Mouse (Mus musculus) monocyte, adult 2 months (primary cell): ENCODE results near the gene Ankrd17.

Experiments
- DNase-seq, 2 experiments: peaks; one replicate each; pipeline ENCODE4 v3.0.0; 2022; ENCODE audit warnings: low spot score in 2 of 2, low read depth in 1 of 2

The Ankrd17 gene

DNA sequence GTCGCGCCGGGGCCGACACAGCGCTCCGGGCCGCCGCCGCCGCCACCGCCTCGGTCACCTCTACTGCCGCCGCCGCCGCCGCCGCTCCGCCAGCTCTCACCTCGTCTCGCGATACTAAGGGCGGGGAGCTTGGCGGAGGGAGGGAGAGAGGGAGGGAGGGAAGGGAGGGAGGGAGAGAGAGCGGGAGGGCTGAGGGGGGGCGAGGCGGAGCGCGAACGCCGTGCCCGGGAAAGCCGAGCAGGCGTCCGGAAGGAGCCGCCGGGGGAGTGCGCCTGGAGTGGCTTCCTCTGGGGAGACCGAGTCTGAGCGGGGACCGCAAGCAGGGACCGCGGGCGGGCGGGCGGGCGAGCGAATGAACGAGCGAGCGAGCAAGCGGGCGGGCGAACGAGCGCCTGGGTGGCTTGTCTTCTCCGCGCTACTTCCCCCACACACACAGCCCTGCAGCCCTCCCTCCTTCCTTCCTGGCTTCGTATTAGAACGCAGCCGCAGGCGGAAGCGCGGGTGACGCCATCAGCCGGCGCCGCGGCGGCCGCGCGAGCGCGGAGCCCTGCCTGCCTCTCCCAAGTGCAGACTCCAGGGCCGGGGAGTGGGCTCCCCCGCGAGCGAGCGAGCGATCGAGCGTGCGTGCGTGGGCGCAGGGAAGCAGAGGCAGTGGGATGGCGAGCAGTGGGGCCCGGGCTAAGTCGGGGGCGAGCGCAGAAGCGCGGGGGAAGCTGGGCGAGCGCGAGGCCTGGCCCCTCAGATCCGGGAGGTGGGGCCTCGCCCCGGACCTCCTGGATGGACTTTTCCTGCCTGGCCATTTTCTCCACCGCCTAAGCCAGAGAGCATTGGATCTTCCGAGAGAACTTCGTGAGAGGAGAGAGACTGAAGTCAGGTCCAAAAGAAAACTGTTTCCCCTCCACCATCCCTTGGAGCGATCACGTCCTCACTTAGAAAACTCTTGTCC lies at the start of gene Ankrd17:
Gene Ankrd17 (minus strand): TSS at position 457 of the 946 bp plus-strand sequence.
- DNase-seq = peak; percentile 56 to 84

DNA sequence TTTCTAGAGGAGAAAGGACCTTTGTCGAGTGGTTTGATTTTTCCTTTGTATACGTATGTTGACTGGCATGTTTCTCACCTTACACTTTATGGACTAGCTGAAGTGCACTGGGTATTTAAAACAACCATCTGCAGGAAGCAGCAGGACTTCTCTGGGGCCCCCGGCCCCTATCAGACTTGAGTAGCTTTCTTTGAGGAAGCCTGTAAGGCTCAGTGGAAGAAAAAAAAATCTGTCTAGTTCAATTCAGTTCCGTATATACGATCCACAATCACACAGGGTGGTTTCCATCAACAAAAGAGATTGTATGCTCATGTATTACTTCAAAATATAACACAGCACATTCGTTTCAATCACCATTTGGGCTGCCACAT lies 48.5 kb upstream of the Ankrd17 start:
- no peak for DNase-seq

DNA sequence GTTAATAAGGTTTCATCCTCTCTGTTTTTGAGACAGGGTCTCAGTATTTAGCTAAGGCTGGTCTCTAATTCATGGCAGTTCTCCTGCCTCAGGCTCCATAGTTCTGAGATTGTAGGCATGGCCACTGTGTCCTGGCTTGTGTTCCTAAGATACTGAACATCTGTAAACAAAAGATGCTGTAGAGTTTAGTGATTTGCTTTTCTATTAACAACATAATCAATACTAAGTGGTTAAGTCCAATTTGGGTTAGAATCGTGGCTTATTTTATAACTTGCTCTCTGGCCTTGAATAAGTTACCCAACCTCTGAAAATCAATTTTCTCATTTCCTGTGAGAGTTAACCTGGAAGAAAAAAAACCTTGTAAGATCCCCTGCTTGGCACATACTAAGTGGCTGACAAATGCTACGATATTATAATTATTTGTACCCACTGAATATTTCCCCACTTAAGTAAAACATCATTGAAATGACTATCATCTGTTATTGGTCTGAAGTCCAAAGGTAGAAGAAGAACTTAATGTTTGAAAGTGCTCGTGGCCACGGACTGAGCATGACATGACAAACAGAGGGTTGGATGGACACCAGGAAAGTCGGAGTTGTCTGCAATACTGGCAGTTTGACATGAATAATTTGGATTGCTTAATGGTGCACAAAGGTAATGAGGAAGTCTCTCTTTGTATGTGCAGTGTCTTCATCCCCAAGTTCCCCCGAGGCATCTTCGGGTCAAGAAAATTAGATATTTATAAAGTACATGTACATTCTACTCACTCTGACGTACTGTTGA lies 48.0 kb upstream of the Ankrd17 start:
- no peak for DNase-seq

DNA sequence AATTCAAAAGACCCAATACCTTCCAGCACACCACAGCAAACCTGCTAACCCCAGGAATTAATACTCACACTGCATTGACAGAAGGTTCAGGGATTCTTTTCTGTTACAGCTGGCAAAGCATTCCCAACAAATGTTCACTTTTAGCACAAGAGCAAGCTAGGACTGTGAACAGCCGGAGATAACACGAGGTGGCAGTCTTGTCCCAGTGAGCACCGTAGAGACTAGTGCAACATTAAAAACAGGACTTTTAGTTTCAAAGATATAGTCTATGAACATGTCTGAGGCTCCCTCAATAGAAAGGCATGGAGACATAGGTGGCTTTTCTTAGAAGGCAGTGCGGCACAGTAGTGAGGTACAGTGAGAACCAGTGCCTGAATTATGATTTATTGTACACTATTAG lies 38.8 kb upstream of the Ankrd17 start:
- no peak for DNase-seq

DNA sequence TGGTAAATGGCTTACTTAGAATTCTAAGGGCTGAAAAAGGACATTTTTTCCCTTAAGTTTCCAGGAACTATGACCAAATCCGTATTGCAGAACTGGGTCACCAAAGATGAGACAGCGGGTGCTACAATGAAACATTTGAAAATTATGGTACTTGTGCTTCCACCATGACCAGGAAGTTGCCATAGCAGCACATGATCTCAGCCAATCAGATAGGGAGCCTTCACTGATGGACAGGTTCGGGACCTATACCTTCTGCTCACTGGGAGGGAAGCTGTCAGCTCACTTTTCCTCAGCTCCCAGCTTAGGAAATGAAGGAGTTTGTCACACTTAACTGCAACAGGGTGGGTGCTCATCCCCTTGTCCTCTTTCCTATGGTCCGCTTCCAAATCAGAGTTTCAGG lies 30.4 kb upstream of the Ankrd17 start:
- DNase-seq = no peak

DNA sequence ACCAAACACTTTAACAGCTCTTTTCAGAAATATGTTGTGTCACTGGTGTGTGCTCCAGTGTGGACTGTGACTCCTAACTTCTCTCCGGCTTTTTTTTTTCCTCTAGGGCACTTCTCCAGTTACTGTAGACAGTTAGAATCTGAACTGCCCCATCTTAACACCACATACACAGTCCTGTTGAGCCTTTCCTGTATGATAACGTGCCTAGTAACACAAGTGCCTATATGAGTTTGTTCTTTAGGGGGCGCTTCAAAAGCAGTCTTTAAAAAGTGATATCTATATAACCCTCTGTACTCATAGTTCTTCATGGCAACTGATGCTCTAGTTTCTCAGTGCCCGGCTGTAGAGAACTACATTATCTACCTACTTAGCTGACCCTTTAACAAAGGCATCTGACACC lies 27.9 kb upstream of the Ankrd17 start:
- no peak for DNase-seq

DNA sequence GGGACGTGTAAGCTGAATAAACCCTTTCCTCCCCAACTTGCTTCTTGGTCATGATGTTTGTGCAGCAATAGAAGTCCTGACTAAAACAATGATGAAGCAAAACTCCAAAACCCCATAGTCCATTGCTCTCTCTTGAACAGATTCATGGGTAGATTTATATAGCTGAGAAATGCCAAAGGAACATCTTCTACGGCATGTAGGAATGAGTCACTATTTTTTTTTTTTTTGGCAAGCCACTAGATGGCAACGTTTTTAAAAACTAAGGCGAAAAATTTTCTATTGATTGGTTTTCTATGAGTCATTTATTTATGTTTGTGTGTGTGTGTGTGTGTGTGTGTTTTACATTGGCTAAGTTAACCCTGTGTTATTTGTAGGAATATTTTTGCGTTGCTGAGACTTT lies 27.4 kb upstream of the Ankrd17 start:
- no peak for DNase-seq

DNA sequence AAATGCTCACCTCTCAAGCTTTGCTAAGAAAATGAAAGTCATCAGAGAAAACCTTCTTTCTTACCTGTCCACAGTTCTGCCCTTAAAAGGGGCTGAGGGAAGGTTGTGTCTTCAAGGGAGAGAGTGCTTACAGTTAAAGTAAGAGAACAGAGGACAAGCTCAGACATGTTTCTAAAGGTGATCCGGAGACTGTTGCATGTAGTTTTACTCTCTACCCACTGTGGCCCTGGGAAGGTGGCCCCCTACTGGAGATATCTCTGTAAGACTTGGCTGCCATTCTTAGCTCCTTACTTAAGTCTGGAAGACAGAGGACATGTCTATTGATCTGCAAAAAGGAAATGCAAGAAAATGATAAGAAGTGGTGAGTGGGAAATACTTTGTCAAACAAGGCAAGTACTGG lies 16.7 kb upstream of the Ankrd17 start:
- DNase-seq = no peak

DNA sequence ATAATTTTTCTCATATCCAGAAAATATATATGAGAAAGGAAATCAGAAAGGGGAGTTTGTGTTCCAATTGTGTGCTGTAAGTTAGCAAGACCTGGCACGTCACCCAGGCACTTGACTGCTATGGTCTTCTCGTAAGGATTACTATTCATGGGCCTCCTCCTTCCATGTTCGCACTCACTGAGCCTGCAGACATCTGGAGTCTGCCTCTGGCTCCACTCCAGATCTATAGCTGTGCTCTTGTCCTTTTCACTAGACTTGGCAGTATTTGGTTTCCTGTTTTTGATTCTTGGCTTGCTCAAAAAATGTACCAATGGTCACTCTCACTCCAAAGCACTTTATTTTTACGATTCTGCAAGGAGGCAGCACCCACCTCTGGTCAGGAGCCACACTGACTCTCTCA lies 15.1 kb upstream of the Ankrd17 start:
- no peak for DNase-seq

DNA sequence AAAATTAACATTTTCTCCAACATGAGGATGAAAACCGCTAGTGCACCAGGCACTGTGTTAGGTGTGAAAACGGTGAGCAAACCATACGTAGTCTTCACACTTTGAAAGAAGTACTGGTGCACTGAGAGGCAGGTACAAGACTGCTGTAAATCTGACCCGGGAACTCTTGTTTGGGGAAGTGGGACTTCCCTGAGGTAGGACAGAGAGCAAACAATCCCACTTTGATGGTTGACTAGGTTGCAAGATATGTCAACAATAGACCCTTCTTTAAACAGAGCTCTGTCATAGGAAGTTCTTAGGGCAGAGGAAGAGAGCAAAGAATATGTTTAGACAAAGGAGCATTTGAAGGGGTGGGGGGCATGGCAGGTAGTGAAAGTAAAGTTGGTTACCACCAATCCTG lies 7.3 kb upstream of the Ankrd17 start:
- DNase-seq = no peak

DNA sequence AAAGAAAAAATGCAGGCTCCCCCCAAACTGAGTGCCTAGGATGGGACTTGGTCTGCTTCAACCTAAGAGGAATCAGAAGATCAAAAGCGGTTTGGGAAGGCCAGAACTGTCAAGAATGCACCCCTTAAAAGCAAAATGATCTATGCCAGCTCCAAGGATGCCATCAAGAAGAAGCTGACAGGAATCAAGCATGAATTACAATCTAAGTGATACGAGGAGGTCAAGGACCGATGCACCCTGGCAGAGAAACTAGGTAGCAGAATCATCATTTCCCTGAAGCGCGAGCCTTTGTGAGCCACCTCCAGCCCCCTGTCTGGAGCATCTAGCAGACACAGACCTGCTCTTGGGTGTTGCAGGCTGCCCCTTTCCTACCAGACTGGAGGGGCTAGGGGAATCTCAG lies 4.0 kb upstream of the Ankrd17 start:
- DNase-seq = no peak

DNA sequence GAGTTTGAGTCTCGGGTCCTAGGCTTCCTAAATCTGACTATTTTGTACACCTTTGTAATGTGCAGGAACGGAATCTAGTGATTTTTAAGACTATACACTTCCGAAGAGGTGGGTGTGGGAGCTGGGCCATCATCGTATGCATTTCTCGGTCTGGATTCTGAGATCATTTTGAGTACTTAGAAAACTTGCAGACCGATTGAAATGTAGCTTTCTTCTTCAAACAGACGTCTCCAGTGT lies 608 bp upstream of the Ankrd17 start, which contains the start of gene Gm9958:
Gene Gm9958 (plus strand): TSS at position 138 of the 237 bp plus-strand sequence.
- DNase-seq = no peak

DNA sequence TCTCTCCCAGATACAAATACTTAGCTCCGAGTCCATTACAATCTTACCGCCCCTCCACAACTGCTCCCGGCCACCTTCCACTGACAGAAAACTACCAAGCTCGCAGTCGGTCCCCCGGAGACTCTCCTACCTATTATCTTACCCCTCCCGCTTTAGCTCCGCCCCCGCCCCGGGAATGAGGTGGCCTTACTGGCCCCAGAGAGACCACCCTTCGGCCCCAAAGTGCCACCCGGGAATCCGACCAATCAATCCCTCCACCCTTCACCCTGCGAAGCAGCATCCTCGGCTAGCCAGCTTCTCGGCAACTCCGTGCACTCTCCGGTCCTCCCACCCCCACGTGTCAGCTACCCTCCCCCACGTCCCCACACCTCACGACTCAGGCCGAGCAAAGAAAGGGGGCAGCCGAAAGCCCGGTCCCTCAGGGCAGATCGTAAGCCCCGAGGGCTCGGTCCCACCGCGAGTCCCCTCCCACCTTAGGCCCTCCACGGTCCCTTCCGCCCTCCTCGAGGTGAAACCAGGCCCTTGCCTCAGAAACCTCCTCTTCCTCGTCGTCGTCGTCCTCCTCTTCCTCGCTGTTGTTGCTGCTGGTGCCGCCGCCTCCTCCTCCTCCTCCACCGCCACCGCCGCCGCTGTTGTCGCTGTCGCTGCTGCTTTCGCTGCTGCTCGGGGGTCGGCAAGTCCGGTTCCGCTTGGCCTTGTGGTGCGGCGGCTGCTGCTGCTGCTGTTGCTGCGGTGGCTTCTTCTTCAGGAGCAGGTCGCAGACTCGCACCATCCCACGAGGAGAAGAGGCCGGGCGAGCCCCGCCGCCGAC lies 1.0 kb downstream of the Ankrd17 start:
- peak; percentile 7 to 24 for DNase-seq

DNA sequence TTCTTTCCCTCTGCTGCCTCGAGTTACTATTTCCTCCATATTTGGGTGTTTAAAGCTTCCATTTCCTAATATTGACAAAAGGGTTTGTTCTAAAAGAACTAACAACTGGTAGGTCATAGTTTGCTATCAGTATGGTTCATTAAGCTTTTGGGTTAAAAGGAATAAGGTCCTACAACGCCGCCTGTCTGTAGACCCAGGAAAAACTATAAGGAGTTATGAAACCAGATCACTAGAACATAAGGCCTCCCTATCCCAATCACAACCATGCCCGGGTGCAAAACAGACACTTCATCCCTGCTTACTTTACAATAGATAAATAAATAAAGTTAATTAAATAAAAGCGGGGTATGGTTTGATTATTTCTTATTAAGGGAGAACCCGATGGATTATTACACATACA lies 1.9 kb downstream of the Ankrd17 start:
- peak; percentile 35 to 36 for DNase-seq

DNA sequence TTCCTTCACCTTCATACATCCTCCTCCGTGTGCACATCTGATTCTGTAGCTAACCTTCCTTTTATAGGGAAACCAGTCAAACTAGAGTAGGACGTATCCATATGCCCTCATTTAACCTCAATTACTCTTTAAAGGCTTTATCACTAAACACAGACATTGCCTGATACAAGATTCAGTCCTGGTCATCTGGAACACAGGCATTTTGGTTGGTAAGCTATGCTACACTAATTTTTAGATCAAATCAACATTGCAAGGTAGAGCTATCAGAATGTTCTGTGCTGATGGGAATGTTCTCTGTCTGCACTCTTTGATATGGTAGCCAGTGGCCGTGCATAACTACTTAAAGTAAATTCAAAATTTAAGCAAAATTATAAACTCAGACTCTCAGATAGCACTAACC lies 10.6 kb downstream of the Ankrd17 start:
- DNase-seq = no peak

DNA sequence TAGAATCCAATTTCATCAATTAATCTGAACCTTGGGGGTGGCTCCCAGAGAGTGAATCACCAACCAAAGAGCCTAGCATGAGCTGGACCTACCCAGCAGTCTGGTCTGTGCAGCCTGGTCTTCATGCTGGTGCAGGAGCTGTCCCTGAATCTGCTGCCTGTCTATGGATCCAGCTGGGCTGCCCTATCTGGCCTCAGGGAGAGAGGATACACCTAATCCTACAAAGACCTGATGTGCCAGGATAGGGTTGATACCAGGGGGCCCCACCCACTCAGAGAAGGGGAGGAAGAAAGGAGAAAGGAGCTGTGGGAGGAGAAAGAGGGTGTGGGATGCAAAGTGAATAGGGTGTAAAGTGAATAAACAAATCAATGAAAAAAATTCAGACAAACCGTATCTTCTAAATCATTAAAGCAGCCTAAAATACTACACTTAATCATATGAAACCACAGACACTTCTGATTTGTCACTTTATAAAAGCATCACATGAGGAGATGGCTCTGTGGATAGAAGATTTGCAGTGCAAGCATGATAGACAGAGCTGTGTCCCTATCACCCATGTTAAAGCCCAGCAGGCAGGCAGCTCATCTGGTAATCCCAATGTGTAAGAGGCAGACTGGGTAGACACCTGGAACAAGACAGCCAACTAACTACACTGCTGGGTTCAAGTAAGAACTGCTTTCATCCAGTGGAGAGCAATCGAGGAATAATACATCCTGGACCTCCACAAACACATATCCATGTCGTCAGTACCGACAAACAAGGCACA lies 12.6 kb downstream of the Ankrd17 start:
- no peak for DNase-seq

DNA sequence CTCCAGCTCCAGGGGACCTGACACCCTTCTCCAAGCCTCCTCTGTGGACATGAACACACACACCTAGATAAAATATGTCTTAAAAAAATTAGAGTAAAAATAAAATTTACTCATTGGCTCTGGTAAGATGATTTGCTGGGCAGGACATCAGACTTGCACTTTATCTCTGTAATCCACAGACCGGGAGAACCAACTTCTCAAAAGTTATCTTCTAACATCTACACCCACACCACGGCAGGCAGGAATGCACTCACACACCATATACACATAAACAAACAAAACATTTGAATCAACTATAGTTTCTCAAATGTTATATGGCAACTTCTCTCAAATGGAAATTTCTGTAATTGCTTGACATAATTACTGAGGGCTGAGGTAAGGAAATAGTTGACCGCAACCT lies 19.5 kb downstream of the Ankrd17 start:
- no peak for DNase-seq

DNA sequence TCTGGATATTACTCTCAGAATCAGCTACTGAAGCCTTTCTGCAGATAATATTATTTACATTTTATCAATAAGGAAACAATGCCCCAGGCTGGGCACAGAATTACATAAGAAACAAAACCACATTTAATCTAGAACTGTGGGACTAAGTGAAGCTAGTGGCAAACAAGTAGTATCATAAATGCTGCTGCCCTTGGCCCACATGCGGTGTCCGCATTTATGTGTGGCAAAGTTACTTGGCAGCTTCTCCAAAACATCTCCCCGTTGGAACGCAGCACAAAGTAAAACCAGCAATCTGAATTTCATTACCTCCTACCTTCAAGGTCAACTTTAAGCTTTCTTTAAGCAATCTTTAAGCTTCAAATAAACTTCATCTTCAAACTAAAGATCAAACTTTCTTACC lies 25.5 kb downstream of the Ankrd17 start:
- DNase-seq = no peak

DNA sequence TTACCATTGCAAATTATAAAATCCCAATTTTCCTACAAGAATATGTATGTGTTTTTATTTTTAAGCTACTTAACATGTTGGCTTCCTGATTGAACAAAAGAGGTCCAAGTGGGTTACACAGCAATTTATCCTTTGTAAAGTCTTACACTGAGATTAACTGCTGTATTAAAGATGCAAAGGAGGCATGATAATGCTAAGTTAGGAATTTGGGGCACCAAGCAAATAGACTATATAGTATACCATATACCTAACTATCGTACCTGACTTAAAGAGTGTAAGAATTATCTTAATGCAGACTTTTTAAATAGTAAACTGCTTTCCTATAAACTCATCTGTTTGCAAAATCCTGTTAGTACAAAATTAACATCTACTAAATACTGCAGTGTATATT lies 26.4 kb downstream of the Ankrd17 start:
- no peak for DNase-seq

DNA sequence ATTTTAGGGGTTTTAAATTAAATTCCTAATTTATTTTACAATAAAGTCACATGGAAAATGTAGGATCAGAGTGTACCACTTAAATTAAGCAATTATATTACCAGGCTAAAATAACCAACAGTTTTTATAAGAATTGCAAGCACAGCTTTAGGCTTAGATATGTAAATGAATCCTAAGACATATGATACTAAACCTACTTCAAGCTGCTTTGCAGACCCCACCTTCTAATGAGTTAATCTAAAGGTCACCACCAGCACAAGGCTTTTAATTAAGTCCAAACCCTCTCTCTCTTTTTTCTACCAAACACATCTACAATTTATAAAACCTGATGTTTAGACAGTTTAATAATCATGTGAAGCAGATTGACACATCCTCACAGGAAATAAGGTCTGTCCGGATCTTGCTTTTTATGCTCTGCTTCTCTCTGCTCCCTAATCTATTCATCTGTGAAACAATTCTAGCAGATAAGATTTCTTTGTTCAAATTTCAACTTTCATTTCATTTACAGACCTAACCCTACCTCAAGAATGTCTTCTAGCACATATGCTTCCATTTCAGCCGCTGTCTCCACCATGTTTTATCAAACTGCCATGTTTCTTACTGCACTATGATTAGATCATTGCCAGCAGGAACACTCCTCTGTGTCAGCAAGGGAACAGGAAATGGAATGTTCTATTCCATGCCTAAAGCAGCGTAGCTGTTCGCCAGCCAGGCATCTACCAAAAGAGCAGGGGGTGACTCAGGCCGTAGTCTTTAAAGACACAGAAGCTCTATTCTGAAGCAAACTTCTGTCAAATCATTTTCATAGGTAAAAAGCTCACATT lies 27.0 kb downstream of the Ankrd17 start:
- DNase-seq = no peak
